Mouse (Mus musculus) thymus, adult 2 months (tissue): ENCODE measurements around the gene Tsku.

Experiments used
- CTCF ChIP-seq: fragments of 200-500 bp; IDR thresholded peaks from 2 replicates; pipeline ENCODE4 v1.5.1; 2012; ENCODE audit warnings: mild to moderate bottlenecking, control low read depth, low read length, moderate library complexity, borderline replicate concordance; ENCODE audit not compliant: control insufficient read depth, poor library complexity, insufficient read depth; ENCODE audit errors: extremely low read depth
- POLR2A ChIP-seq: fragments of 200-500 bp; IDR thresholded peaks from 2 replicates; pipeline ENCODE4 v1.6.1; 2012; ENCODE audit warnings: mild to moderate bottlenecking, low read length, control low read depth, moderate library complexity; ENCODE audit not compliant: control insufficient read depth, poor library complexity, insufficient read depth; ENCODE audit errors: extremely low read depth

- TF ChIP-seq CTCF, result no peak
- no peak for TF ChIP-seq POLR2A
These were observed 31.5 kb upstream of the Tsku start for GRCm38 (mm10) chr7:98392466-98393201.
